Mouse (Mus musculus): ENCODE data around the gene Fa2h. TPM values are rescaled to one million over a fixed set of nuclear protein-coding genes. Genes with fewer than 3 reads are reported as not detected.

Gene Fa2h
- not detected in 2 replicates for polyA plus RNA-seq (2012; ENCODE audit: insufficient read depth, low replicate concordance)

DNA sequence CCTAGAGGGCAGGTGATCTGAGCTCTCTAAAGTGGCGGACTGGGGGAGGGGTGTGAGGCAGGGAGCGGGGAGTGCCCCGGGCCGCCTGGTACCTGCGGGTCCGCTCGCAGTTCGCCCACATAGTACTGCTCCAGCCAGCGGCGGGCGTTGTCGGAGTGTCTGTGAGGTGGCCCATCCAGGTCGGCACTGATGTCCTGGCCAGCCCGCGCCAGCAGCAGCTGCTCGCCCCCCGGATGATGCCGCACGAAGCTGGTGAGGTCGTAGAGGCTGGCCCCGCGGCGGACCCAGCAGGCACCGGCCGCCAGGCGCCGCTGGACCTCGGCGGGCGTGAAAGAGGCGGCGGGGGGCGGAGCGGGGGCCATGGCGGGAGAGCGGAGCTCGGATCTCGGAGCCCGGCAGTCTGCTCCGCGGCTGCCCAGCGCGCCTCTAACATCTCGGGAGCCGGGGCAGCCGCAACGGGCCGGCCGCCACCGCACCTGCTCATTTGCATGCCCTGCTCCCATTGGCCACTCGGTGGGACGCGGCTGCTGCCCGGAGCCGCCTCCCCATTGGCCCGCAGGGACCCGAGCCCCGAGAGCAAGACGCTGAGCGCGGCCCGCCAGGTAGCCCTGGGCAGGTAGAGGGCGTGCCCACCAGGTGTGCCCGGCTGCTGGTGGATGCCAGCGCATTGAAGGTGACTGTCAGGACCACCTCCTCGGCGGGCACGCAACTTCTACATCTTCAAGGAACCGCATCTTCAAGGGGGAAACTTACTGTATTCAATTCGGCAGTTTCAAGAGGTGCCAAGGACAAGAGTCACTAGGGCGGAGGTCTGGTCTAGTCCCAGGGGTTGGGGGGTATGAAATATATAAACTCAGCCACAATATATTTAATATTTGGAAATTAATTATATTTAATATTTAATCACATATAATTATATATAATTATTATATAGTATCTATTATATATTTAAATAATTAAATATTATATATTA lies at the start of gene Fa2h:
Fa2h (minus strand) TSS at position 434 of the 973 bp plus-strand sequence.
- TF ChIP-seq GATA1 (IDR thresholded peaks at IDR 0.05; ENCODE audit: borderline replicate concordance, low read length) (no peak), FLI1 (IDR thresholded peaks at IDR 0.05; ENCODE audit: low read length) (no peak)
- peak within 1 kb of the TSS; percentile 89 for H3K4me3 ChIP-seq (replicated peaks)
- H3K36me3 ChIP-seq (replicated peaks; ENCODE audit: low read length): no peaks in the 10 kb centered on the region
- H3K27me3 ChIP-seq (replicated peaks): peaks cover 81% of the 10 kb centered on the region
- H3K4me1 ChIP-seq: peaks cover 11% of the 10 kb centered on the region
- H3K9me3 ChIP-seq: no peaks in the 10 kb centered on the region

- H3K36me3 ChIP-seq (replicated peaks; ENCODE audit: low read length): no peaks in the 10 kb centered on the region
- peaks cover 10% of the 10 kb centered on the region; the same call in 1 of the 2 replicates for H3K4me1 ChIP-seq
- no peaks in the 10 kb centered on the region for H3K9me3 ChIP-seq
- H3K4me3 ChIP-seq (replicated peaks): no peak overlapping the region
- TF ChIP-seq GATA1 (IDR thresholded peaks at IDR 0.05; ENCODE audit: borderline replicate concordance, low read length) (no peak), FLI1 (IDR thresholded peaks at IDR 0.05; ENCODE audit: low read length) (no peak)
- peaks cover 49% of the 10 kb centered on the region for H3K27me3 ChIP-seq (replicated peaks)
These were observed 45.6 kb upstream of the Fa2h start for GRCm38 (mm10) chr8:111439189-111439588.

DNA sequence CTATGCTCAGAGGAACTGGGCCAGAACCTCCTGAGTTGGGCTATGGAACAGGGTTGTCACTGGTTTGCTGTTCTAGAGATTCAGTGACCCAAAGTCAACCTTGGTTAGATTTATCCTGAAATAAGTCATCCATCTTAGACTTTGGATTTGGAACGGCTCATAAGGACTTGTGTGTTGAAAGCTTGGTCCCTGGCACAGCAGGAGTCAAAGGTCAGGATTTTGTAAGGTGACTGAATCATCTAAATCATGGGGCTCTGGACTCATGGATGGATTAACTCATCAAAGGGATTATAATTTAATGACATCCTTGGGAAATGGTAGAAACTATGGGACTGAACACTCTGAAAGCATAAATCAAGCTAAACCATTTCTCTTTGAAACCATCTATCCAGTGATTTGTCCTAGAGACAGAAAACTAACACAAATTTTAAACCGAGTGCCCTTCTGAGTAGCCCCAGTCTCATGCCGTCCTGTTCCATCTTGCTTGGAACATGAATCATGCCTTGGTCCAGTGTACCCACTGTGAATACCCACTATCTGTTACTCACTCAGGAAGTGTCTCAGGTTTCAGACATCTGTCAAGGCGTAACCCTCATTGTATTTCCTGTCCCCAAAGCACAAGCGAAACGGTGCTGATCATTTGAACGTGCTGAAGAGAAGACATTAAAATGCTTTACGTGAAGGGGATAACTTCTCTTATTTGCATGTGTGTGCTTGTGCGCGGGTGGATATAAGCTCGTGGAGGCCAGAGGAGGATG lies 41.6 kb upstream of the Fa2h start:
- Histone ChIP-seq H3K4me3 (replicated peaks) (no peak overlapping the region), H3K9me3 (no peaks in the 10 kb centered on the region)
- TF ChIP-seq GATA1 (IDR thresholded peaks at IDR 0.05; ENCODE audit: borderline replicate concordance, low read length) (no peak), FLI1 (IDR thresholded peaks at IDR 0.05; ENCODE audit: low read length) (no peak)

GRCm38 (mm10) chr8:111424646-111425045 lies 31.0 kb upstream of the Fa2h start:
- TF ChIP-seq FLI1 (IDR thresholded peaks at IDR 0.05; ENCODE audit: low read length) (no peak), GATA1 (IDR thresholded peaks at IDR 0.05; ENCODE audit: borderline replicate concordance, low read length) (no peak)
- peaks cover under 1% of the 10 kb centered on the region for H3K4me1 ChIP-seq
- no peaks in the 10 kb centered on the region for H3K36me3 ChIP-seq (replicated peaks; ENCODE audit: low read length)

More for the DNA sequence above, 41.6 kb upstream of the Fa2h start:
- no peaks in the 10 kb centered on the region for H3K36me3 ChIP-seq (replicated peaks; ENCODE audit: low read length)
- H3K27me3 ChIP-seq (replicated peaks): peaks cover 35% of the 10 kb centered on the region
- peaks cover 10% of the 10 kb centered on the region; the same call in 1 of the 2 replicates for H3K4me1 ChIP-seq

GRCm38 (mm10) chr8:111424181-111424580 lies 30.6 kb upstream of the Fa2h start:
- Histone ChIP-seq H3K4me1 (peaks cover 5% of the 10 kb centered on the region), H3K9me3 (no peaks in the 10 kb centered on the region), H3K27me3 (replicated peaks) (peaks cover 47% of the 10 kb centered on the region), H3K4me3 (replicated peaks) (no peak overlapping the region), H3K36me3 (replicated peaks; ENCODE audit: low read length) (no peaks in the 10 kb centered on the region)
- TF ChIP-seq FLI1 (IDR thresholded peaks at IDR 0.05; ENCODE audit: low read length) (no peak), GATA1 (IDR thresholded peaks at IDR 0.05; ENCODE audit: borderline replicate concordance, low read length) (no peak)

More at GRCm38 (mm10) chr8:111424646-111425045, 31.0 kb upstream of the Fa2h start:
- Histone ChIP-seq H3K27me3 (replicated peaks) (peaks cover 44% of the 10 kb centered on the region), H3K4me3 (replicated peaks) (no peak overlapping the region), H3K9me3 (no peaks in the 10 kb centered on the region)

- no peak overlapping the region for H3K4me3 ChIP-seq (replicated peaks)
- H3K4me1 ChIP-seq: peaks cover 9% of the 10 kb centered on the region
- TF ChIP-seq GATA1 (IDR thresholded peaks at IDR 0.05; ENCODE audit: borderline replicate concordance, low read length): no peak
- TF ChIP-seq FLI1 (IDR thresholded peaks at IDR 0.05; ENCODE audit: low read length): no peak
- no peaks in the 10 kb centered on the region for H3K36me3 ChIP-seq (replicated peaks; ENCODE audit: low read length)
- no peaks in the 10 kb centered on the region for H3K9me3 ChIP-seq
- peaks cover 49% of the 10 kb centered on the region for H3K27me3 ChIP-seq (replicated peaks)
These were observed 29.0 kb upstream of the Fa2h start for GRCm38 (mm10) chr8:111422614-111423013.

DNA sequence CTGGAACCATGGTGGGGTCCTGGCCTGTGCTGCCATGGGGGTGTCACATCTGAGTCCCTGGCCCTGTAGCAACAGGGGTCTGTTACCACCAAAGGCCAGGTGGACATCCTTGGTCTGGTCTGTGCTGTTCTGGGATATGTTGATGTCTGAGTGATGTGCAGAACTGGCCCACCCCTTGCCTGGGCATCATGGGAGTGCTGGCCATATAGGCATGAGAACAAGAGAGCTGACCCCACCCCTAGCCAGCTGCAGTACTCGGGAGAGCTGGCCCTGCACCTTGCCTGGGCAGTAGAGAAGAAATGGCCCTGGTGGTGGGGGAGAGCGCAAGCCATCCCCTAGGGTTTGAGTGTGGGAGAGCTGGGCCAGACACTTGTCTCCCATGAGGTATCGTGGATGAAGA lies 25.5 kb upstream of the Fa2h start:
- H3K4me3 ChIP-seq (replicated peaks): peak overlapping the region; percentile 51
- no peaks in the 10 kb centered on the region for H3K36me3 ChIP-seq (replicated peaks; ENCODE audit: low read length)
- peaks cover 54% of the 10 kb centered on the region for H3K27me3 ChIP-seq (replicated peaks)
- TF ChIP-seq GATA1 (IDR thresholded peaks at IDR 0.05; ENCODE audit: borderline replicate concordance, low read length) (no peak), FLI1 (IDR thresholded peaks at IDR 0.05; ENCODE audit: low read length) (no peak)
- H3K4me1 ChIP-seq: peaks cover 9% of the 10 kb centered on the region
- no peaks in the 10 kb centered on the region for H3K9me3 ChIP-seq

GRCm38 (mm10) chr8:111418601-111419000 lies 25.0 kb upstream of the Fa2h start:
- H3K4me1 ChIP-seq: peaks cover 9% of the 10 kb centered on the region
- no peak for TF ChIP-seq FLI1 (IDR thresholded peaks at IDR 0.05; ENCODE audit: low read length)
- no peak for TF ChIP-seq GATA1 (IDR thresholded peaks at IDR 0.05; ENCODE audit: borderline replicate concordance, low read length)
- peaks cover 54% of the 10 kb centered on the region for H3K27me3 ChIP-seq (replicated peaks)
- H3K9me3 ChIP-seq: no peaks in the 10 kb centered on the region
- no peaks in the 10 kb centered on the region for H3K36me3 ChIP-seq (replicated peaks; ENCODE audit: low read length)
- no peak overlapping the region for H3K4me3 ChIP-seq (replicated peaks)

DNA sequence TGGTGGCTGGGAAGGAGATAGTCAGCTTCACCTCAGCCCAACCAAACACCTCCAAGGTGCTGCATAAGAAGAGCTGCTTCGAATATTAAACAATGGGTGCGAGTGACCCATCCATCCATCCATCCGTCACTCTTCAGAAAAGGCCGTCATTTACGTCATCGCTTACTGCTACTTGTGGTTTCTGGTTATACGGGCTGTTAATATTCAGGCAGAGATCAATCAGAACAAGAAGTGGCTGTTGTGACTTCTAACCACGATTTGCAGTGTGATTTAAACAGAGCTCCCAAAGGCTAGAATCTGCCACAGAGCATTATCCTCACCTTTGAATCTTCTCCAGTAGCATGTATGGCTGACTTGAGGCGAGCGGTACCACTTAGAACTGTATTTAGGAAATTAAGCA lies 23.6 kb upstream of the Fa2h start:
- Histone ChIP-seq H3K4me1 (peaks cover 9% of the 10 kb centered on the region), H3K4me3 (replicated peaks) (no peak overlapping the region), H3K9me3 (no peaks in the 10 kb centered on the region), H3K27me3 (replicated peaks) (peaks cover 52% of the 10 kb centered on the region), H3K36me3 (replicated peaks; ENCODE audit: low read length) (no peaks in the 10 kb centered on the region)
- TF ChIP-seq FLI1 (IDR thresholded peaks at IDR 0.05; ENCODE audit: low read length): no peak
- no peak for TF ChIP-seq GATA1 (IDR thresholded peaks at IDR 0.05; ENCODE audit: borderline replicate concordance, low read length)

All from megakaryocyte, embryonic 14.5 days (primary cell).